Comparison of ENCODE assay signal across 14 mouse cellular contexts in genomic region chr11:20107683-20108082, GRCm38 (mm10). TPM values are rescaled to one million over a fixed set of nuclear protein-coding genes. Genes with fewer than 3 reads are reported as not detected.
DNase-seq lines count a peak whose midpoint lies in the region; ATAC-seq and TF ChIP-seq lines count a peak whose summit lies in the region.
"Had no signal": no experiment of that assay in that cellular context is flagged by ENCODE, and none has a peak within 500 bp of the region (broad histone marks: within the 10 kb centered on the region; RNA-seq: fewer than 3 reads in every experiment).

No protein-coding gene starts in this region.

- no peak overlapping the region for H3K4me3 ChIP-seq in layer of hippocampus, adult 2 months
- peak overlapping the region; percentile 37; the same call in 1 of the 2 replicates for H3K4me3 ChIP-seq in bone marrow macrophage, adult 2 months (ENCODE audit: insufficient read depth, low read length)
- H3K4me3 ChIP-seq: embryonic facial prominence, embryonic 10.5 days; left cerebral cortex, adult 2 months; liver, embryonic 13.5 days had no signal

- peaks cover 38% of the 10 kb centered on the region for H3K4me1 ChIP-seq in bone marrow macrophage, adult 2 months (ENCODE audit: control insufficient read depth, insufficient read depth, low read length)

- no peak for TF ChIP-seq CTCF in layer of hippocampus, adult 2 months (conservative IDR thresholded peaks at IDR 0.05)
- TF ChIP-seq CTCF in bone marrow macrophage, adult 2 months (IDR thresholded peaks at IDR 0.05; ENCODE audit: low read depth, low read length) = no peak

- ATAC-seq in megakaryocyte progenitor cell, adult 5-6 weeks (replicated peaks; ENCODE audit: poor library complexity) = peak; percentile 47

- DNase-seq in layer of hippocampus, adult 2 months (ENCODE audit: low spot score in 2 of 2) = no peak
- DNase-seq in layer of hippocampus, postnatal 10 days (ENCODE audit: low spot score in 2 of 2) = no peak
- peak; percentile 94 for DNase-seq in 416B (ENCODE audit: low read depth)
- no peak for DNase-seq in cerebellum, adult 11 months
- DNase-seq in heart, adult 11 months = no peak
- no peak for DNase-seq in left cerebral cortex, adult 8-10 months (ENCODE audit: low spot score in 2 of 2)
- DNase-seq: adrenal gland, adult 2 months; kidney, postnatal 25 days; liver, embryonic 13.5 days; thymus, postnatal 36 days had no signal

- no peak for TF ChIP-seq POLR2A in bone marrow macrophage, adult 2 months (IDR thresholded peaks at IDR 0.05; ENCODE audit: borderline replicate concordance, low read depth, low read length)

- peak overlapping the region; percentile 48; the same call in 1 of the 2 replicates for H3K27ac ChIP-seq in layer of hippocampus, adult 2 months
- peak overlapping the region; percentile 82 for H3K27ac ChIP-seq in bone marrow macrophage, adult 2 months (ENCODE audit: insufficient read depth, low read depth, low read length)
- H3K27ac ChIP-seq: embryonic facial prominence, embryonic 10.5 days; left cerebral cortex, adult 2 months; liver, embryonic 13.5 days had no signal

RNA-seq across cellular contexts. Expression of gene Actr2, which starts 5.0 kb away (rescaled TPM):
- 100 to 1,000 TPM; 330 to 344 TPM for total RNA-seq in layer of hippocampus, adult 2 months (2021)
- total RNA-seq in layer of hippocampus, postnatal 10 days (2021) = 100 to 1,000 TPM; 307 to 336 TPM
- polyA plus RNA-seq in bone marrow macrophage, adult 2 months (2012; ENCODE audit: insufficient read depth, insufficient read length, missing spikeins) = 392 and 406 TPM in 2 replicates
- 214 and 237 TPM in 2 replicates for total RNA-seq in megakaryocyte progenitor cell, adult 5-6 weeks (2015)
- total RNA-seq in megakaryocyte progenitor cell, adult 5-6 weeks (2017) = 237 and 264 TPM in 2 replicates
- total RNA-seq in left cerebral cortex, adult 8-10 months (2022) = 100 to 1,000 TPM; 276 to 291 (median 285) TPM
